Mouse (Mus musculus): Measurements from ENCODE around the gene Arap1. TPM values are rescaled to one million over a fixed set of nuclear protein-coding genes. Genes with fewer than 3 reads are reported as not detected.

Arap1 gene
- total RNA-seq, 2 experiments from 2014 or later = 24.9 to 39.1 TPM

GRCm38 (mm10) chr7:101391909-101392479 is 44.1 kb downstream of the Arap1 start:
- no peak for DNase-seq (ENCODE audit: low spot score in 2 of 2)

GRCm38 (mm10) chr7:101393015-101393414 is 45.1 kb downstream of the Arap1 start:
- no peak for DNase-seq (ENCODE audit: low spot score in 2 of 2)

- DNase-seq (ENCODE audit: low spot score in 2 of 2) = no peak
These were observed 46.0 kb downstream of the Arap1 start for GRCm38 (mm10) chr7:101393694-101394504.

- no peak for DNase-seq (ENCODE audit: low spot score in 2 of 2)
These were observed 46.7 kb downstream of the Arap1 start for GRCm38 (mm10) chr7:101394569-101394968.

GRCm38 (mm10) chr7:101395471-101395870 is 47.6 kb downstream of the Arap1 start:
- no peak for DNase-seq (ENCODE audit: low spot score in 2 of 2)

GRCm38 (mm10) chr7:101397175-101397574 is 49.3 kb downstream of the Arap1 start:
- DNase-seq (ENCODE audit: low spot score in 2 of 2) = no peak

- DNase-seq (ENCODE audit: low spot score in 2 of 2) = no peak
These were observed 53.6 kb downstream of the Arap1 start for GRCm38 (mm10) chr7:101401510-101401909.

GRCm38 (mm10) chr7:101403831-101404230 is 56.0 kb downstream of the Arap1 start:
- DNase-seq (ENCODE audit: low spot score in 2 of 2) = no peak

GRCm38 (mm10) chr7:101410267-101410936 is 62.5 kb downstream of the Arap1 start, which contains the start of gene Gm45837:
Gene Gm45837 (plus strand): TSS chr7:101410886.
- DNase-seq (ENCODE audit: low spot score in 2 of 2) = no peak

- DNase-seq (ENCODE audit: low spot score in 2 of 2) = peak; percentile 82 to 86
These were observed 64.9 kb downstream of the Arap1 start for GRCm38 (mm10) chr7:101412796-101413195.

GRCm38 (mm10) chr7:101414209-101414608 is 66.3 kb downstream of the Arap1 start:
- no peak for DNase-seq (ENCODE audit: low spot score in 2 of 2)

- no peak for DNase-seq (ENCODE audit: low spot score in 2 of 2)
These were observed 67.0 kb downstream of the Arap1 start for GRCm38 (mm10) chr7:101414661-101415511.

- DNase-seq (ENCODE audit: low spot score in 2 of 2) = no peak
These were observed 67.7 kb downstream of the Arap1 start for GRCm38 (mm10) chr7:101415512-101416100.

GRCm38 (mm10) chr7:101416391-101416790 is 68.5 kb downstream of the Arap1 start:
- no peak for DNase-seq (ENCODE audit: low spot score in 2 of 2)

GRCm38 (mm10) chr7:101419013-101419770 is 71.3 kb downstream of the Arap1 start:
- no peak for DNase-seq (ENCODE audit: low spot score in 2 of 2)

- no peak for DNase-seq (ENCODE audit: low spot score in 2 of 2)
These were observed 73.7 kb downstream of the Arap1 start, which contains the start of gene Pde2a for GRCm38 (mm10) chr7:101421529-101421928. Gene Pde2a (plus strand): TSS chr7:101421691.

GRCm38 (mm10) chr7:101422069-101422468 is 74.2 kb downstream of the Arap1 start:
- no peak for DNase-seq (ENCODE audit: low spot score in 2 of 2)

- DNase-seq (ENCODE audit: low spot score in 2 of 2) = no peak
These were observed 74.8 kb downstream of the Arap1 start for GRCm38 (mm10) chr7:101422646-101423045.

- no peak for DNase-seq (ENCODE audit: low spot score in 2 of 2)
These were observed 76.1 kb downstream of the Arap1 start for GRCm38 (mm10) chr7:101423970-101424369.

GRCm38 (mm10) chr7:101426692-101427091 is 78.8 kb downstream of the Arap1 start:
- no peak for DNase-seq (ENCODE audit: low spot score in 2 of 2)
